Mouse (Mus musculus) cerebellum, adult 11 months (tissue): Measurements from ENCODE around the gene Smtn.

Source experiments
- DNase-seq: peaks from one replicate; pipeline ENCODE4 v3.0.0; 2022

Gene Smtn

DNA sequence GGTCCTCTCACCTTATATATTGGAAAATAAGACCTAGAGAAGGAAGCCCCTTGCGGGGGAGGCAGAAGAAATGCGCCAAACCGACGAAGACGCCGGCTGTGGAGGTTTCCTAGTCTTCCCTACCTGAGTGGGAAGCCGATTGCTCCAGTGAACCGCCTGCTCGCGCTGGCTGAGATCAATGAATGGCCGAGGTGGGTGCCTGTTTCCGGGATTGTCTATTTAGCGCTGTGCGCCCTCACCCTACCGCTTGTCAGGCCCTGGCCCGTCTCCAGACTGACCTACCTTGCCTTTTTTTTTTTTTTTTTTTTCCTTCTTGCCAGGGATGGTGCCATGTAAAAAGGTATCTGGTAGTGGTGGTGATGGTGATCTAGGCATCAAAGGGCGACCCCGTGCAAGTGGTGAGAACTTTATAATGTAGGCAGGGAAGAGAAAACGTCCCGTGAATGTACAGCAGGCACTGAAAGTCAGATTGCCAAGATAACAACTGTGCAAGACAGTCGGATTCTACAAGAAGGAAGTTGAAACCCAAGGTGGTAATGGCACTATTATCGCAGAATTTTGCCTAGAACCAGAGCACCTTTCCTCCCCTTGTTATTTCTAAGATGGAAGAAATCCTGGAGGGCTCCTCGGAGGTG lies at the start of gene Smtn:
Smtn (minus strand) TSS at position 162 of the 635 bp plus-strand sequence.
- DNase-seq, result peak; percentile 18

DNA sequence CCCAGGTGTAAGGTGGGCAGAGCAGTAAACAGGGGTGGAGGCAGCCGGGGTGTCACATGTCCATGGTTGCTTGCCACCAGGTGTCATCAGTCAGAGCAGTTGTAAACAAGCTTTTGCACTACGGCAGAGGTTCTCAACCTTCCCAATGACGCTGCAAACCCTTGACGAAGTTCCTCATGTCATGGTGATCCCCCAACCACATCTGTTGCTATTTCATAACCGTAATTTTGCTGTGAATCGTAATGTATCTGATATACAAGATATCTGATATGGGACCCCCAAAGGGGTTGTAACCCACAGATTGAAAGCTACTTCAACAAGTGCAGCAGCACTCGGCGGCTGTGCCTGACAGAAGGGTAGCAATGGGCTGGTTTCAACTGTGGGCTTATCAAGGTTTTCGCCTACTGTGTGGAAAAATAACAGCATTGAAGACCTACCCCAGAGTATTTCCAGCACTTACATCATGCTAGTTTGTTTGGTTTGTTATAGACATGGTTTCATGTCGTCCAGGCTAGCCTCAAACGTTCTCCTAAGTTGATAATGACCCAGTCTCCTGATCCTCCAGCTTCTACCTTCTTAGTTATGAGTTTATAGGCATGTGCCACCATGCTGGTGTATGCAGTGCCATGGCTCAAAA lies 47.7 kb upstream of the Smtn start:
- no peak for DNase-seq

DNA sequence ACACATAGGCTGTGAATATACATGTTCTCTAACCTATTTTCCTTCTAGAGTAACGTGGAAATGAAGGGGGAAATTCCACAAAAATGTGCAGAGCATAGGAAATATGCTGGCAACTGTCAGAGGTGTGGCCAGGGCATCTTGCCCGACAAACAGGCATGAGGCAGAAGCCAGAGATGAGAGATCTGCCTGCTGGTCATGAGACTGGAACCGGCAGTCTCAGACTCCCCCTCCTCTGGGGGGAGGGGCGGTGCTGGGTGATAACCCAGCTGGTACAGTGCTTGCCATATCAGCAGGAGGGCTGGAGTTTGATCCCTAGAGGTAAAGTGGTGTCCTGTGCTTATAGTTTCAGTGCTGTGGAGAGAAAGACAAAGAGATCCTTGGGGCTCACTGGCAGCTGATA lies 46.9 kb upstream of the Smtn start:
- no peak for DNase-seq

DNA sequence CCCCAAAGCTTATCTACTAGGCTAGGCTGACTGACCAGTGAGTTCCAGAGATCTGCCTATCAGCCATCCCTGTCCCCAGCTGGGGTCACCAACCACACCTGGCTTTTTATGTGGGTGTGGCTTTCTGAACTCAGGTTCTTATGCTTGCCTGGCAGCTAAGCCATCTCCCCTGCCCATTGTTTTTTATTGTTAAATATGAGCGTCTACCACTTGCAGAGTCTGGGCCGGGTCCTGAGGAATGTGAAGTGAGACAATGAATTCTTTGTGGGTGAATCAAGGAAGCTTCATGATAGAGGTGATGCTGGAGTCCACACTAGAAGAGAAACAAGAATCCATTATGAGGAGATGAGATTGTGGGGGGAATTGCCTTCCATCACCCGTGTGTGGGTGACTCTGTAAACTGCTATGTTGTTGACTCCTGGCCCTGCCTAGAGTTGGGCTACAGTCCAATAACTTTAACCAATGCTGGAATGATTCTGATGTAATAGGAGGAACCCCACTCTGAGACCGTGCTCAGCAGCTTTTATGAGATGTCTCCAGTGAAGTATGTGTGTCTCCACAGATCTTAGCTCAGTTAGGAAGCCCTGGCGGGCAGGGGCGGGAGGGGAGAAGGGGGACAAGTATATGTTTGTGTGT lies 45.7 kb upstream of the Smtn start:
- DNase-seq, result no peak

DNA sequence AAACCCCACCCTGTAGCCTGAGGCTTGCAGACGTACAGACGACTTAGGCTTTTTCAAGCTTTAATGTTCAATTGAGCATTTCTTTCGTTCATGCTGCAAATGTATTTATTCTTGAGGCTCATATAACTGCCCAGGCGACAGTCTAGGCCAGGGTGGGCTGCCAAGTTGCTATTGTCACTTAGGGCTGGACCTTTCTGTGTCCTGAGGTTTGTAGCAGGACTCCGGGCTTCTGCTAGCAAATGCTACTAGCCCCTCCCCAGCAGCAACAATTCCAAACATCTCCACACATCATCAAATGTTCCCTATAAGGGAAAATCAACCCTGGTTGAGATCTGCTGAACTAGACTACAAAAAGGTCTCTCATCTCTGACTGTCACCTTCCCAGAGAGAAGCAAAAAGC lies 42.7 kb upstream of the Smtn start:
- DNase-seq, result no peak

DNA sequence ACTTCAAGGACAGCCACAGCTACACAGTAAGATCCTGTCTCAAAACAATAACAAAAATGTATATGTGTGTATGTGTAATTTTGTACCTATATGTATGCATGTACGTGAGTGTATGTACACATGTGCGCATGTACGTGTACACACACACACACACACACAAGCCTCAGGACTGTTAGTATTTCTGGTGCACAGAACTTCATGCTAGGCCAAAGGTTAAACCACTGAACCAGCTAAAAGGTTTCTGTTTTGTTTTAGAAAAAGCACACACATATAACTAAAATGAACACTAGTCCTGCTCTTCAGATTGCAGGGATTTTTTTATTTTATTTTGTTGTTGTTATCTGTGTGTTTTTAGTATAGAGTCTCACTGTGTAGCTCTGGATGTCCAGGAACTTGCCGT lies 41.5 kb upstream of the Smtn start:
- DNase-seq, result no peak

DNA sequence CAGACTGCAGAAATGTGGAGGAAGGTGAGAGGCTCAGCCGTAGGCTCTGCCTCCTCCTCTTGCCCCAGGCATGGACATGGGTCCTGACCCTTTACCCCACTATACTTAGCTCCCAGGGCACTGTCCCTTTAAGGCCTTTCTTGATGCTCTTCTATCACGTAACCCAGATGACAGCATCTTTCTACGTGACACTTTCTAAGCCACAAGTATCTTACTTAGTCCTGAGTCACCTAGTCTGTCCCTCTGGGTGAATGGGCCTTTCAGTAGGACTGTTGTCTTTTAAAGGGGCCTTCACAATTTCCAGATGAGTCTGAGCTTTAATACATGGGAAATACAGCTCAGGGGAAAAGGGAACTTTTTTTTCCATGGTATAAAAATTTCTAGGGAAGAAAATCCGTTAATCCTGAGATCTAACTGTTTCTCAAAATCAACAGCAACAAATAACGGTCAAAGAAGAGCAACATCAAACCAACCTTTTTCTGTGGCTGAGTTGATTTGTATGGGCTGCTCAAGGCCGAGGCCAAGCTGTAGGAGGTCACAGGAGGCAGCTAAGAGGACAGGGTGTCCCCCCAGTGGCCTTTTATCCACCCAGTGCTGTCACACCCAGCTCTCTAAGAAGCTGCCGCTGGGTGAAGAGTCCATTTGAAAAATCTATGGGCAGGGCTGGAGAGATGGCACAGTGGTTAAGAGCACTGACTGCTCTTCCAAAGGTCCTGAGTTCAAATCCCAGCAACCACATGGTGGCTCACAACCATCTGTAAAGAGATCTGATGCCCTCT lies 40.1 kb upstream of the Smtn start:
- DNase-seq, result no peak

DNA sequence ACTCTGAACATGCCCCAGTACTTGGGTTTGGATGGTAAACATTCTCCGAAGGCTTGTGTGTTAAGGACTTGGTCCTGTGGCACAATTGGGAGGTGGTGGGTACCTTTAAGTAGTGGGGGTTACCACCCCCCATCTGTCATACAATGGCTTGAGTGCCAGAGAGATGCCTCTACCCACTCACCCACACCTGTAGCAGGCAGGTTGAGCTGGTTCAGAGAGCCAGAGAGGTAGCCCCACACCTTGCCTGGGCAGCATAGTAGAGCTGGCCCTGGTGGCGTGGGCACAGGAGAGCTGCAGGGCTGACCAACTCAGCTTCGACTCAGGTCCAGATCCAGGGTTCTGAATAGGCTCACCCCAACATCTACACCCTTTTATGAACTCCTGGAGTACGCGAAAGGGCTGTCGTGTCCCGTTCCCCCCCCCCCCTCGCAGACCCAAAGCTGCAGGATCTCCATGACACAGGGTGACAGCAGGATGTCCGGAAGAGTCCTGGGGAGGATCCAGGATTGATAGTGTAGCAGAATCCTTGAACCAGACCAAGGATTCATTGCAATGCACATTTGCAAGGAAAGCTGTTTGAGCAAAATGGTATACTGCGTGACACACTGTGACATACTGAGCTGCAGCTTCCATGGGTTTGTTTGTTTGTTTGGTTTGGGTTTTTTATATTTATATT lies 37.8 kb upstream of the Smtn start:
- no peak for DNase-seq

DNA sequence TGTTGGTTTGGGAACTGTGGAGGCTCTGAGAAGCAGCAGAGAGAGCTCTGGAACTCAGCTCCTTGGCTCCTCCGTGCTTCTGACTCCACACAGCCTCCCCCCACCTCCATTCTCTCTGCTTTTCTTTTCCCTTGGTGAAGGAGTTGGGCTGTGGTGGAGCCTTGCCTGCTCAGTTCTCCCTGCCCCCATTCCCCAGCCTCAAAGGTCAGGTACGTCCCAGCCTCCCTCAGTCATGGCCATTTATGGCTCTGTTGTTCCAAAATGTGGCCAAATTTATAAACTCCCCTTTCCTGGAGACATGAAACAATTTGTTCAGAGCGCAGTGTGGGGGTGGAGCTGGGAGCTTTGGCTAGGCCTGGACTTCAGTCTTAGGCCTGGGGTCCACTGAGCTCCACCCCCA lies 34.8 kb upstream of the Smtn start:
- no peak for DNase-seq

DNA sequence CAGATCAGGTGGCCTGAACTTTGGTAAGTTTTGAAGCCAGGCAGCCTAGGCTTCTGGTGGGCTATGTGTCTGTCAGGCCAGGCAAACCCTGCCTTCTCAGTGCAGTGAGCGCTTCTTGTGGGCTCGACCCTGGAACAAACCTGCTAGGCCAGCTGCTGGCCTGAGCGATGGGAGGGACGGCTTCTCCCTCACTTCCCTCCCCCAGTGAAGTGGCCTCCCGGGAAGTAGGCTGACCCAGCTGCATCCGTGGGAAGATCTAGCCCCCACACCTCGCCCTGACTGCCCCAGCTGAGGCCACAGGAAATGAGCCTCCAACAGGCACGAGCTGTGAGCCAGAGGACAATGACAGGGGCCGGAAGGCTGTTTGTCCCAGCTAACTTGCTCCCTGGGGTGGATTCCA lies 32.7 kb upstream of the Smtn start:
- DNase-seq, result no peak

DNA sequence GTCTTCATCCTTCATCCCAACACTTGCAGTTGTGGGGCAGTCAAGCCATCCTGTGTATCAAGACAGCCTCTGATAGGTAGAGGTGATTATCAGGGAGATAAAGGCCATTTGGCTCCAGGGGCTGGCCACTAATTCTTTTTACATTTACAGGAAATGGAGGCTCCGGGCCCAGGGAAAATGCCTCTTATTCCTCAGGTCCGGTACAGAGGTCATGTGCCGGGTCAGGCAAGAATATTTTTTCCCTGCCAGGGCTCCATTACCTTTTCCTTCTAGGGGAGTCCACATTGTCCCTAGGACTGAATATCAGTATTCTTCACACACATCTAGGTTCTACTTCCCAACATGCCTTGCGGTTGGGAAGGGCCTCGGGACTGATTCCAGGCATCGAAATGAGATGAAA lies 31.8 kb upstream of the Smtn start:
- DNase-seq, result no peak

DNA sequence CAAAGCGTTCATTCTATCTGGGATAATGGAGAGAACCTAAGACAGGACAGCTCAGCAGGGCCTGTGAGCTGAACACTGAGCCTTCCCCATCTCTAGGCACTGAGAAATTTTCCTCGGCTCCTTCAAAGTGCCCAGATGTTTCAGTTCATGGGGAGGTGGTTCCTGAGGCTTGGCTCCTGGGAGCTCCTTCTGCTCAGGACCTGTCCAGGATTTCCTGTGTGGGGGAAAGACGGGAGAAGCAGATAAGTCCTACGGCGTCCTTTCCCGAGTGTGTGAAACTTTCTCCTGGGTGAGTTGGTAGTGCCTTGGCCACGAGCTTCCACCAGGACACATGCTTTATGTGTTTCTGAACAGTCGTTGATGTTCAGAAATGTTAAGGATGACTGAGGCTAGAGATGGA lies 29.9 kb upstream of the Smtn start:
- no peak for DNase-seq

DNA sequence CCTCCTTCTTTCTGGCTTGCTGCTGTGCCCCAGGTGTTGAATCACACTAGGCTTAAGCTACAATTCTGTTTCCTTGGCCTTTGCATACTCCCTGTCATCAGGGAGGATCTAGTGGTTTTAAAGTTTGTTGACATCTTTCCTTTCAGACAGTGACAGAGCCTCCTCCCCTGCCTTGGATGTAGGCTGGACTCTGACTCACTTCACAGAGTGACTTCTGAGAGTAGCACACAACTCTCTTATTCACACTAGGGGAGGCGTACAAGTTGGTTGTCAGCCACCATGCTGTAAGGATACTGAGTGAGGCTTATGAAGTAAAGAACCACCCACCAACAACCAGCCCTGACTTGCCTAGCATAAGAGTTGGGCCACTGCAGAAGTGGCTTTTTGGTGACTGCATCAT lies 27.5 kb upstream of the Smtn start:
- DNase-seq, result no peak

DNA sequence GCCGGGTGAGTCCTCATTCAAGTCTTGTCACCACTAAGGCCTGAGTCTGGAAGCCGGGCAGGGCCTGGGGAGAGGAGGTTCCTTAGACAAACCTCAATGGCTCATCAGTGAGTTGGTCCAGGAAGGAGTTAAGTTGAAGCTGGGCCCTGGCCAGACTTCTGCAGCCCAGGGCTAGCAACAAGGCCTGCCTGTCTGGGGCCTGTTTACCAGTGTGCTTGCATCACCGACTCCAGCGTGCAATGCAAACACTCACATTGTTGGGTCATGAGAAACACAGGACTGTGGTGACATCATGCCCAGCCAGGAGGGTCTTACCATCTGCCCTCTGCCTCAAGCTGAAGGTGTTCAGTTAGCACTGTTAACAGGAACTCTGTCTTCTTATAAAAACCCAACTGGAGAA lies 25.6 kb upstream of the Smtn start:
- no peak for DNase-seq

DNA sequence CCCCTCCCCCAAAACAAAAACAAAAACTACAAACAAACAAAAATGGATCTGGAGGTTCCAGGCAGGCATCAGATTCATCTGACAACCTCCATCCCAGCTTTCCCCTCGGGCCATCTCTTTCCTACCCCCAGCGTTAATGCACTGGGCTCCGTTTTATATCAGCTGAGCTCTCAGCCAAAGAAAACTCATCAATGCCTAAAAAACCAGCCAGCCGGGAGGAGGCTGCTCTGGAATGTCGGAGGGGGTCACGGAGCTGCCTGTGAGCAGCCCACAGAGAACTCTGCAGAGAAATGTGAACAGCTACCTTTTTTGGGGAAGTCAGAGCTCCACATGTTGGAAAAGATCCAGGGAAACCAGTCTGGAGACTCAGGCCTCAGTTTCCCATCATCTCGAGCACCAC lies 24.0 kb upstream of the Smtn start:
- DNase-seq, result no peak

DNA sequence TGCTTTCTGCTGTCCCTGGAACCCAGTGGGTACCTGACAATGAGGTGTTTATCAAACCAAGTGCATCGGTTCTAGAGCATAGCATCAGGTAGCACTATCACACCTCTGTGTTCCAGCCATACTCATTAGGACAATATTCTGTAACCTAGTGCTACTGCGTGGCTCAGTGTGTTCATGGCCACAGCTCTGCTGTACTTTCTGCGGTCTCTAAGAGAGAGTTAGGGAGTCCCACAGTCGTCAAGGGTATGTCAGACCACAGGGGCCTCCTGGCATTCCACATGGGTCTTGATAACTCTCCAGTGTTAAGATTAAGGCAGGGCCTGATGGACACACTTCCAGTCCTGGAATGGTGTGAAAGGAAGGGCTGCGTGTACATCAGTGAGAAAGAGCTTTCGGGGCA lies 23.4 kb upstream of the Smtn start:
- DNase-seq, result no peak

DNA sequence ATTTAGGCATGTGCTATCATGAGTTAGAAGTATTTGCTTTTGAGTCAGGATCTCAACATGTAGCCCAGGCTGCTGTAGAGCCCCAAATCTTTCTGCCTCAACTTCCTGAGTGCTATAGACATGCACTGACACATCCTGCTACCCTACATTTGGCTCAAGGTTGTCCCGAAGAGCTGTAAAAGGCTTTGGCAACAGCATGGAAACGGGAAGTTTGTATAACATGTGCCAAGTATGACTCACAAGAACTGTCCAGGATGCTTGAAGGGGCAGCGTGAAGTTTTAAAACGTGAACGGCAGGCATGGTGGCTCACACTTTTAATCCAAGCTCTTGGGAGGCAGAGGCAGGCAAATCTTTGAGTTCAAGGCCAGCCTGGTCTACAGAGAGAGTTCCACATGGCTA lies 19.8 kb upstream of the Smtn start:
- no peak for DNase-seq

DNA sequence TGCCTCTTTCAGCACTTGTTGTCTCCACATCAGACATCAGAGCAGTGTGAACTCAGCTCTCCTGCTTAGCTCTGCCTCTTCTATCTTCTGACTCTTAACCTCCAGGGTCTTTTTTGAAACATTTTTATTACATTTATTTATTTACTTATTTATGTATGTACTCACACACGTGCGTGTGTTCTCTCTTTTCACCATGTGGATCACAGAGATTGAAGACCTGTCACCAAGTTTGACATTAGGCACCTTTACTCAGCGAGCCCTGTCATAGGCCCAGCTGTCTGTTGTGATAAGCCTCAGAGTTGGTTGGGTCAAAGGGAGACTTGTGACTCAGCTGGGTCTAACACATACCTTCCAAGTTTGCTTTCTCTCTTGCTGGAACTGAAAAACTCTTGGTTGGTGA lies 17.4 kb upstream of the Smtn start:
- no peak for DNase-seq

DNA sequence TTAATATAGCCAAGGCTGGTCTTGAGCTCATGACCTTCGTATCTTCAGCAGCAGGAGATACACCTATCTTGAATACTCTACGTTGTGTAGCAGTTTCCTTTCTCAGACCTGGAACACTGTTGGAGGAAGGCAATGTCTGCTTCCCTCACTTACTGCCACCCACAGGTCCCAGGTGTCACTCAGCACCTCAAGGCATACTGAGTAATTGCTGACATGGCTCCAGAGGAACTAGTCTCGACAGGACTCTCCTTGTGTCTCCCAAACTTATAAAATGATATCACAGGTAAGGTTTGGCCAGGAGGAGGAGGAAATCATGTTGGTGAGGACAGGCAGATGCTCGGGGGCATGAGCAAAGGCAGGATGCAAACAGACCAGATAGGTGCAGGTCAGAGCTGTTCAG lies 14.6 kb upstream of the Smtn start:
- DNase-seq, result no peak

DNA sequence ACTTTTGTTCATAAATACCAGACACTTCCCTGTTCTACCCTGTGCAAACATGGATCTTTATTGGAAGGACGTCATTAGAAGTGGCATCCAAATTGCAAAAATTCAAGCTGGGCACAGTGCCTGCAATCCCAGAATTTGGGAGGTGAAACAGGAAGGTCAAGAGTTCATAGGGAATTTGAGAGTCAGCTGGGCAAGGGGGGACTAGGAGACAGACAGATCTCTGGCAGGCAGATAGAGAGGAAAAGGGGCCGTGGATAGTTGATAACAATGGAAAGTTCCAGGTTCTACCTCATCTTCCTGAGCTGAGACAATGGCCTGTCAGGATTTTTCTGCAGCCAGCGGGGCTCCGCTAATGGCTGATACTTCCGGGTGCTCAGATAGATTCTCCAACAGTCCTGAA lies 9.4 kb upstream of the Smtn start:
- DNase-seq, result no peak

DNA sequence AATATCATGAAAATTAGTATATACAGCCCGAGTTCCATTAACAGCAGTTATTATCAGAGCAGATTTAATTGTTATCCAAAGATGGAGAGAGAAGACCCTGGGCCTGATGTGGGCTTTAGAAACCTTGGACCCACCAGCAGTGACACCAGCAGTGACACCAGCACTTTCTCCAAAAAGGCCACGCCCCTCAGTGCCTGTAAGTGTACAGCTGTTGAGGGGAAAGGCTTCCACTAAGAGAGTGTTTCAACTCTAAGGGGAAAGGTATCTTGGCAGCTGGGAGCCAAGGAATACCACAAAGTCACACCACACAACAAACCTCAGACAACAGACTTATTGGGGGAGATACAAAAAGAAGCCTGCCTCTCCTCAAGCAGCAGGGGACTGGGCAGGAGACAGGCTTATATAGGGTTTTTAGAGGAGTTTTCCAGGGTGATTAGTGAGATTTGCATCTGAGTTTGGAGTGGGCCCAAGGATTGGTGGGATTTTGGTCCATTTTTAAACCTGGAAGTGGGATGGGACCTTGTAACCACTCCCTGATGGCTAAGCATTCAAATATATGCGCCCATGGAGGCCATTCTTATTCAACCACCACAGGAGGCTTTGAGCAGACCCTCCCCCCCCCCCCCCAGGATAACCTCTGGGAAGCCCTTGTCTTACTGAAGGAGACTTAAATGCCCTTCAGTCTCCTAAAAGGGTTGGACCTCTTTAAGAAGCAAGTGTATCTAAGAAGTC lies 8.3 kb upstream of the Smtn start:
- no peak for DNase-seq

DNA sequence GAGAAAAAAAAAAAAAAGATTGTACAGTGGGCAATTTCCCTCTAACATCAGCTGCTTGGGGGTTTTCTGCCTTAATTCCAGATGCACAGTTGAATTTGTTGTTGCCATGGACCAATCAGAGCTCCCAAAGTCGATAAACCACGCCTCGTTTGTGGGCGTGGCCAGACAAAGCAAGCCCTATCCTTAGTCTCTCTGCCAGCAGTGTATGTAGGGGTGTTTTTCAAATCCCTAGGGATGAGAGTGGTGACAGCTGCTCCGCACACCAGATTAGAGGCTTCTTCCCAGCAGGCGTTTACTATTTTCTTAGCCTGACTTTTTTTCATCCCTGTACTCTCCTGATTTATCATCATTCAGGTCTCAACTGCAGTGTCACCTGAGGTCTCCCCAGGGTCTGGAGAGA lies 7.6 kb upstream of the Smtn start:
- no peak for DNase-seq

DNA sequence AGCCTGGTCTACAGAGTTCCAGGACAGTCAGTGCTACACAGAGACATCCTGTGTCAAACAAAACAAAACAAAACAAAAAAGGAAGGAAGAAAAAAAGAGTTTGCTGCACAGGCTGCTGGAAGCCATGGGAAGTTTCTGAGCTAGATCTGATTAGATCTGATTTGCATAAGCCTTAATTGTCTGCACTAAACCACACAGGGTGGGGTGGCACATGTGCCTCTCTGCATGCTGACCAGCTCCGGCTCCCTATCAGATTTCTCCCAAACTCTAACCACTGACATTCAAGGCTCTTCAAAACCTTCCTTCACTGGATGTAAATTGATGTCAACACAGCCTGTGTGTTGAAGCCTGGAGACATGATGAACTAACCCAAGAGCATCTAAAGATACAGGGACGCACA lies 6.6 kb upstream of the Smtn start:
- DNase-seq, result no peak
